Mouse (Mus musculus) heart, embryonic 11.5 days (tissue): ENCODE measurements at regions not wholly inside any gene's neighbourhood (a gene's known extent, or its start where the extent isn't known, plus 50 kb on each side); places are given as distances from the start of the nearest gene placed in this dataset.

Source experiments
- ATAC-seq: fragments of 200-750 bp; cut with Nextera tagmentation; replicated peaks from 2 replicates; pipeline ENCODE4 v1.8.0; 2017; ENCODE audit warnings: moderate library complexity; ENCODE audit not compliant: insufficient number of reproducible peaks, low FRiP score, low TSS enrichment
- H3K27ac ChIP-seq: fragments of 300-500 bp; sonication (generic); 2 replicates; pipeline ENCODE4 v1.5.1; 2014; ENCODE audit warnings: mild to moderate bottlenecking, low read depth, low read length
- H3K27me3 ChIP-seq: fragments of 300-500 bp; sonication (generic); 2 replicates; pipeline ENCODE4 v1.6.1; 2014; ENCODE audit warnings: mild to moderate bottlenecking, low read length, mixed read lengths; ENCODE audit not compliant: control insufficient read depth, insufficient read depth
- H3K36me3 ChIP-seq: fragments of 300-500 bp; sonication (generic); 2 replicates; pipeline ENCODE4 v1.6.1; 2014; ENCODE audit warnings: mild to moderate bottlenecking, low read length, moderate library complexity, mixed read lengths; ENCODE audit not compliant: control insufficient read depth, insufficient read depth
- H3K4me1 ChIP-seq: fragments of 300-500 bp; sonication (generic); 2 replicates; pipeline ENCODE4 v1.6.1; 2014; ENCODE audit warnings: low read length; ENCODE audit not compliant: control insufficient read depth, insufficient read depth
- H3K4me2 ChIP-seq: fragments of 300-500 bp; sonication (generic); 2 replicates; pipeline ENCODE4 v1.6.1; 2014; ENCODE audit warnings: mild to moderate bottlenecking, moderate library complexity
- H3K4me3 ChIP-seq: fragments of 300-500 bp; sonication (generic); 2 replicates; pipeline ENCODE4 v1.5.1; 2014; ENCODE audit warnings: low read depth, low read length
- H3K9ac ChIP-seq: fragments of 300-500 bp; sonication (generic); 2 replicates; pipeline ENCODE4 v1.6.1; 2014; ENCODE audit warnings: mild to moderate bottlenecking, low read depth, low read length, moderate library complexity
- H3K9me3 ChIP-seq: fragments of 300-500 bp; sonication (generic); replicated peaks from 2 replicates; pipeline ENCODE4 v1.6.1; 2016; ENCODE audit warnings: low read length; ENCODE audit not compliant: control insufficient read depth
- WGBS: fragments of 180-500 bp; shearing (Covaris S2); extraction: QIAGEN DNeasy Blood & Tissue Kit; methylation state at CpG from one replicate; pipeline ENCODE4 v1.1.7; 2014; ENCODE audit not compliant: insufficient replicate concordance; 5-methylcytosine and 5-hydroxymethylcytosine counted together

- no peak overlapping the region for H3K4me3 ChIP-seq
- WGBS: 84% methylated on average over 2 of the region's 2 CpGs
- no peak overlapping the region for H3K27ac ChIP-seq
- H3K9ac ChIP-seq: no peak overlapping the region
- H3K36me3 ChIP-seq: no peaks in the 10 kb centered on the region
- no peak for ATAC-seq
- H3K4me1 ChIP-seq: no peaks in the 10 kb centered on the region
- H3K9me3 ChIP-seq: peaks cover 5% of the 10 kb centered on the region; the same call in 1 of the 2 replicates
- no peaks in the 10 kb centered on the region for H3K27me3 ChIP-seq
- no peak overlapping the region for H3K4me2 ChIP-seq
These were observed 57.4 kb upstream of the Ccn6 start for GRCm38 (mm10) chr10:39221028-39221427.

DNA sequence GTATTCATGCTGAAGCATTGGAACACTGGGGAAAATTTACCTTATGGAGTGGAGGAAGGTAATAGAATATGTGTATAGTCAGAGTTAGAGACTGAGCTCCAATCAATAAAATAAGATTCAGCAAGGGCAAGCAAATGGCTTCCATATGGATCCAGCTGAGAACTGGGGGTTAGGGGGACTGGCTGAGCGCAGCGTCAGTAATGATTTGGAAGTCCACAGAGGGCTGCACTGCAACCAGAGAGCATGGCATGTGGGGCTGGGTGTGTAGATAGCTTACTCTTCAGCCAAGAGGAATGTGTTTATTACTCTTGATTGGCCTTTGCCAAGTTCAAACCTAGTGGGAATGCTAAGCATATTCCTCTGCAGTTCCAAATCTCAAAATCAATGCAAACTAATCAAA lies 55.8 kb upstream of the Ccn6 start:
- H3K27me3 ChIP-seq: no peaks in the 10 kb centered on the region
- no peak overlapping the region for H3K9ac ChIP-seq
- peaks cover 5% of the 10 kb centered on the region; the same call in 1 of the 2 replicates for H3K9me3 ChIP-seq
- no peak overlapping the region for H3K4me3 ChIP-seq
- H3K36me3 ChIP-seq: no peaks in the 10 kb centered on the region
- H3K4me1 ChIP-seq: no peaks in the 10 kb centered on the region
- H3K27ac ChIP-seq: no peak overlapping the region
- WGBS: 93% methylated on average over 2 of the region's 2 CpGs
- ATAC-seq: no peak
- H3K4me2 ChIP-seq: no peak overlapping the region

DNA sequence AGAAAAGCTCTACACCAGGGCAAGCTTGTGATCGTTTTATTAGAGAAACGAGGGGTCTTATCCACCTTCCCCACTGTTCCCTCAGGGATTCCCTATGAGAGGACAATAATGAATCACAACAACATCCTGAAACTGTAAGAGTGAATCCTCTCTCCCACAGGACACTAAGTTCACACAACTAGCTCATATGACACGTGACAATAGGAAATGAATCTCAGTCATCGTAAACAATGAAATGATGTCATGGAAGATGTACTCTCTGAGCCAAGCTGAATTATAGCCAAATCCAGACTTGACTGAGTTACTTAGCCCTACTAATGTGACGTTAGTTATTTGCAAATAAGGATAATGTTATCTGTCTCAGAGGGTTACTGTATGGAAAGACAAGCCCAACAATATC lies 54.6 kb upstream of the Ccn6 start:
- Histone ChIP-seq H3K4me2 (no peak overlapping the region), H3K27ac (no peak overlapping the region), H3K9me3 (peaks cover 5% of the 10 kb centered on the region; the same call in 1 of the 2 replicates), H3K36me3 (no peaks in the 10 kb centered on the region), H3K4me3 (no peak overlapping the region), H3K4me1 (no peaks in the 10 kb centered on the region), H3K27me3 (no peaks in the 10 kb centered on the region), H3K9ac (no peak overlapping the region)
- no peak for ATAC-seq
- WGBS: 74% methylated on average over 5 of the region's 5 CpGs

- Histone ChIP-seq H3K27ac (no peak overlapping the region), H3K4me2 (no peak overlapping the region), H3K4me3 (no peak overlapping the region), H3K36me3 (no peaks in the 10 kb centered on the region), H3K9me3 (peaks cover 8% of the 10 kb centered on the region), H3K27me3 (no peaks in the 10 kb centered on the region), H3K9ac (no peak overlapping the region), H3K4me1 (no peaks in the 10 kb centered on the region)
- no peak for ATAC-seq
- 84% methylated on average over 14 of the region's 14 CpGs for WGBS
These were observed 52.7 kb upstream of the Ccn6 start for GRCm38 (mm10) chr10:39216142-39216904.

DNA sequence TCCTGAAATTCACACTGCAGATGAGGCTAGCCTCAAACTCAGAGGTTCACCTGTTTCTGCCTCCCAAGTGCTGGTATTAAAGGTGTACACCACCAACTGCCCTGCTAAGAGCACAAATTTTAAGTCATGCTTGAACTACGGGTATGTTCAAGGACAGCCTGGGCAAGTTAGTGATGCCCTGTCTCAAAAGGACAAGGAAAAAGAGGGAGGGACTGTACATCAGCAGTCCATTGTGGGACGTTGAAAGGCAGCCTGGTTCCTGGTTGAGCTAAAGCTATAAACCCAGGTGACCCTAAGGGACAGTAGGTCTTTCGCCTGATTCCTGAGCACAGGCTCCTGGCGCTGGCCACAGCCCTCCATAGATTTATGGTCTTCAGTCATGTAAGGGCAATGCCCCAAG lies 51.0 kb upstream of the Ccn6 start:
- no peaks in the 10 kb centered on the region for H3K27me3 ChIP-seq
- H3K36me3 ChIP-seq: no peaks in the 10 kb centered on the region
- no peak overlapping the region for H3K4me3 ChIP-seq
- H3K9ac ChIP-seq: no peak overlapping the region
- no peaks in the 10 kb centered on the region for H3K4me1 ChIP-seq
- WGBS: 87% methylated on average over 4 of the region's 4 CpGs
- H3K9me3 ChIP-seq: peaks cover 12% of the 10 kb centered on the region
- no peak overlapping the region for H3K27ac ChIP-seq
- H3K4me2 ChIP-seq: no peak overlapping the region
- ATAC-seq: no peak
